Mouse (Mus musculus) adipocyte (in vitro differentiated cells): ENCODE results near the gene Gba.

Source experiments
- DNase-seq: peaks from one replicate; pipeline ENCODE4 v3.0.0-alpha.2; 2016; ENCODE audit warnings: low spot score

Gba gene

GRCm38 (mm10) chr3:89183058-89183958 lies 19.4 kb upstream of the Gba start, which contains the start of gene Fam189b:
TSS of gene Fam189b (plus strand) at chr3:89183143.
- no peak for DNase-seq

GRCm38 (mm10) chr3:89183959-89184315 lies 18.8 kb upstream of the Gba start:
- DNase-seq = no peak

GRCm38 (mm10) chr3:89187197-89187596 lies 15.5 kb upstream of the Gba start:
- no peak for DNase-seq

GRCm38 (mm10) chr3:89187690-89188477 lies 14.8 kb upstream of the Gba start:
- DNase-seq = no peak

GRCm38 (mm10) chr3:89188478-89188875 lies 14.3 kb upstream of the Gba start:
- no peak for DNase-seq

- no peak for DNase-seq
Measured at GRCm38 (mm10) chr3:89190436-89190835, 12.3 kb upstream of the Gba start.

- DNase-seq = no peak
Measured at GRCm38 (mm10) chr3:89193351-89193750, 9.4 kb upstream of the Gba start.

- no peak for DNase-seq
Measured at GRCm38 (mm10) chr3:89193853-89194252, 8.9 kb upstream of the Gba start.

- DNase-seq = peak; percentile 95
Measured at GRCm38 (mm10) chr3:89195979-89196877, 6.5 kb upstream of the Gba start.

GRCm38 (mm10) chr3:89199839-89200238 lies 2.9 kb upstream of the Gba start:
- peak; percentile 40 for DNase-seq

- peak; percentile 29 for DNase-seq
Measured at GRCm38 (mm10) chr3:89203142-89203514, 400 bp downstream of the Gba start.

- peak; percentile 45 for DNase-seq
Measured at GRCm38 (mm10) chr3:89206079-89206478, 3.4 kb downstream of the Gba start.

- no peak for DNase-seq
Measured at GRCm38 (mm10) chr3:89206695-89207094, 4.0 kb downstream of the Gba start.

- DNase-seq = no peak
Measured at GRCm38 (mm10) chr3:89208075-89208657, 5.4 kb downstream of the Gba start.

- no peak for DNase-seq
Measured at GRCm38 (mm10) chr3:89208736-89209135, 6.0 kb downstream of the Gba start.

GRCm38 (mm10) chr3:89209731-89210130 lies 7.0 kb downstream of the Gba start:
- DNase-seq = no peak

- no peak for DNase-seq
Measured at GRCm38 (mm10) chr3:89210162-89210561, 7.4 kb downstream of the Gba start.

GRCm38 (mm10) chr3:89210731-89211130 lies 8.0 kb downstream of the Gba start:
- no peak for DNase-seq

GRCm38 (mm10) chr3:89213803-89214530 lies 11.2 kb downstream of the Gba start:
- DNase-seq = peak; percentile 89

- no peak for DNase-seq
Measured at GRCm38 (mm10) chr3:89214681-89215411, 12.1 kb downstream of the Gba start, which contains the start of gene Thbs3. TSS of gene Thbs3 (plus strand) at chr3:89215180.
